Mouse (Mus musculus) bone marrow macrophage, adult 2 months (primary cell): Measurements from ENCODE around the gene Tgm7.

ENCODE experiments used
- CTCF ChIP-seq: IDR thresholded peaks from 2 replicates; pipeline ENCODE4 v1.5.1; 2012; ENCODE audit warnings: low read depth, mild to moderate bottlenecking, low read length, moderate library complexity
- POLR2A ChIP-seq: IDR thresholded peaks from 2 replicates; pipeline ENCODE4 v1.6.1; 2012; ENCODE audit warnings: mild to moderate bottlenecking, low read depth, low read length, borderline replicate concordance

DNA sequence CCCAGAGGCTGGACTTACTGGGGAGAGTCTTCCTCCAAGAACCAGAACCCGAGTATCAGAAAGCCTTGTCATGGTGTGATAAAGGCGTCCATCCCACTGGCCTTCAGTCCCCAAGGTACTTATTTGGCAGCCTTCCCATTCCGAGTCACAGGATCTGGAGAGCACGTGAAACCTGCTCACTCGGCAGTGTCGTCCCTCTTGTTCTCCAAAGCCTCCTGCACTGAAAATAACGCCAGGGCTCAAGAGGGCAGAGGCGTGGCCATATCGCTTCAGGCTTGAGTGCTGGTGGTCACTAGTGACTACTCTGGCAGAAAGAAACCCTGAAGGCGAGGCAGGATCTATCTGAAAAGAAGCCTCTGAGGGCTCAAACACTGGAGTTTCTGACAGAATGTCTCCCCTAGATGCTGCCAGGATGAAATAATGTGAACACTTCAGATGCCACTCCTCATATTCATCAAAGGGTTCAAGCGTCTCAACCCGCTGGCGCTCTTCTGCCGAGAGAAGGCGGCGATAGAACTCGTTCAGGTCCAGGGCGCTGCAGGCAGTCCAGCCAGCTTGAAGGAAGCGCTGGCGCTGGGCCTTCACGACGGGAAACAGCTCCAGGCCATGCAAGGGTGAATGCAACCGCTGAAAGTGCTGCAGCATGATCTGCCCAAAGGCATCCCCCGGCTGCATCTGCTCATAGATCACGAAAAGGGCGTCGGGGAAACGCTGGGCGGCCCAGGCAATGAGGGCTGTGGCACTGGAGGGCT, 29.8 kb upstream of the Tgm7 start:
- no peak for TF ChIP-seq CTCF
- no peak for TF ChIP-seq POLR2A
